Mouse (Mus musculus) skeletal muscle tissue, adult 2 months (tissue): Measurements from ENCODE around the gene Gtf2a2.

Experiments used
- DNase-seq: peaks from one replicate; pipeline ENCODE4 v3.0.0-alpha.2; 2012; ENCODE audit warnings: low read depth, low spot score

Gene Gtf2a2

GRCm38 (mm10) chr9:70053411-70053810 is 41.1 kb downstream of the Gtf2a2 start:
- no peak for DNase-seq

- DNase-seq = no peak
Observed at GRCm38 (mm10) chr9:70062012-70062411, 49.7 kb downstream of the Gtf2a2 start.

GRCm38 (mm10) chr9:70067497-70067896 is 55.1 kb downstream of the Gtf2a2 start:
- DNase-seq = no peak

- no peak for DNase-seq
Observed at GRCm38 (mm10) chr9:70069961-70070435, 57.6 kb downstream of the Gtf2a2 start.

- no peak for DNase-seq
Observed at GRCm38 (mm10) chr9:70072387-70072786, 60.0 kb downstream of the Gtf2a2 start.
